Mouse (Mus musculus) CH12.LX (cell line): ENCODE data around the gene Gpat3. TPM values are rescaled to one million over a fixed set of nuclear protein-coding genes. Genes with fewer than 3 reads are reported as not detected.

ENCODE experiments used
- DNase-seq: peaks from one replicate; pipeline ENCODE4 v3.0.0-alpha.2; 2013; ENCODE audit errors: extremely low read depth
- H3K27ac ChIP-seq: 2 replicates; pipeline ENCODE4 v1.5.1; 2012; ENCODE audit warnings: low read depth, mild to moderate bottlenecking, control low read depth, moderate library complexity; ENCODE audit not compliant: insufficient read depth
- H3K27me3 ChIP-seq: replicated peaks from 2 replicates; pipeline ENCODE3; 2012; ENCODE audit warnings: inconsistent platforms
- H3K36me3 ChIP-seq, 2 experiments: replicated peaks in 1 of 2; 2 replicates each; pipeline versions ENCODE3 to v1.6.1; 2012; ENCODE audit warnings: inconsistent platforms in 1 of 2, low read length in 1 of 2, mild to moderate bottlenecking in 1 of 2, mixed read lengths in 1 of 2, moderate library complexity in 1 of 2; ENCODE audit not compliant: control insufficient read depth in 1 of 2, insufficient read depth in 1 of 2
- H3K4me1 ChIP-seq, 2 experiments: 2 replicates each; pipeline ENCODE4 v1.6.1; 2012; ENCODE audit warnings: inconsistent platforms in 1 of 2, moderate library complexity in 1 of 2; ENCODE audit not compliant: insufficient read depth in 2 of 2, control insufficient read depth in 1 of 2
- H3K4me2 ChIP-seq: 2 replicates; pipeline ENCODE4 v1.6.1; 2012; ENCODE audit warnings: low read depth, mild to moderate bottlenecking, control low read depth; ENCODE audit not compliant: poor library complexity, insufficient read depth, severe bottlenecking
- H3K4me3 ChIP-seq, 3 experiments: fragments of 150-350 bp in 1 of 3; sonication (generic) in 1 of 3; replicated peaks in 1 of 3; 2 replicates each; pipeline versions ENCODE3 to v1.5.1; 2011 to 2012; ENCODE audit warnings: low read depth in 2 of 3, low read length in 2 of 3, mild to moderate bottlenecking in 2 of 3, moderate library complexity in 2 of 3, control low read depth in 1 of 3, improper control_type of control experiment in 1 of 3, inconsistent platforms in 1 of 3, mixed read lengths in 1 of 3; ENCODE audit not compliant: poor library complexity in 1 of 3
- H3K79me2 ChIP-seq: replicated peaks from 2 replicates; pipeline ENCODE4 v1.6.1; 2012; ENCODE audit warnings: mild to moderate bottlenecking, moderate library complexity; ENCODE audit not compliant: control insufficient read depth, poor library complexity, insufficient read depth, severe bottlenecking; ENCODE audit errors: extremely low read depth
- H3K9ac ChIP-seq: 2 replicates; pipeline ENCODE4 v1.6.1; 2012; ENCODE audit warnings: low read depth, mild to moderate bottlenecking, control low read depth, moderate library complexity; ENCODE audit not compliant: insufficient read depth
- H3K9me3 ChIP-seq: replicated peaks from 2 replicates; pipeline ENCODE3; 2012; ENCODE audit warnings: low read length, inconsistent platforms, mixed read lengths
- CTCF ChIP-seq, 2 experiments: IDR thresholded peaks in 1 of 2; conservative IDR thresholded peaks in 1 of 2; 2 replicates each; pipeline ENCODE4 v1.5.1; 2011 to 2012; ENCODE audit warnings: low read depth in 2 of 2, low read length in 2 of 2, improper control_type of control experiment in 1 of 2, inconsistent platforms in 1 of 2, mild to moderate bottlenecking in 1 of 2, moderate library complexity in 1 of 2
- E2F4 ChIP-seq: IDR thresholded peaks from 2 replicates; pipeline ENCODE4 v1.6.1; 2011; ENCODE audit warnings: low read depth, low read length, improper control_type of control experiment; ENCODE audit not compliant: insufficient replicate concordance
- ELF1 ChIP-seq: IDR thresholded peaks from 2 replicates; pipeline ENCODE4 v1.6.1; 2014; ENCODE audit warnings: low read depth, mild to moderate bottlenecking, inconsistent platforms, low read length, improper control_type of control experiment
- EP300 ChIP-seq: IDR thresholded peaks from 2 replicates; pipeline ENCODE4 v1.6.1; 2011; ENCODE audit warnings: low read length, improper control_type of control experiment
- GABPA ChIP-seq: IDR thresholded peaks from 2 replicates; pipeline ENCODE4 v1.6.1; 2012; ENCODE audit warnings: low read depth, low read length, improper control_type of control experiment, inconsistent platforms; ENCODE audit not compliant: insufficient replicate concordance
- JUND ChIP-seq: conservative IDR thresholded peaks from 2 replicates; pipeline ENCODE4 v1.6.1; 2011; ENCODE audit warnings: low read depth, low read length, improper control_type of control experiment
- MEF2A ChIP-seq: IDR thresholded peaks from 2 replicates; pipeline ENCODE4 v1.6.1; 2014; ENCODE audit warnings: low read depth, mild to moderate bottlenecking, inconsistent platforms, low read length, improper control_type of control experiment, borderline replicate concordance
- MXI1 ChIP-seq: IDR thresholded peaks from 2 replicates; pipeline ENCODE4 v1.6.1; 2011; ENCODE audit warnings: mild to moderate bottlenecking, low read depth, low read length, improper control_type of control experiment
- MYC ChIP-seq: IDR thresholded peaks from 2 replicates; pipeline ENCODE4 v1.6.1; 2011; ENCODE audit warnings: low read depth, mild to moderate bottlenecking, improper control_type of control experiment, low read length
- NRF1 ChIP-seq: IDR thresholded peaks from 2 replicates; pipeline ENCODE4 v1.6.1; 2014; ENCODE audit warnings: low read depth, mild to moderate bottlenecking, inconsistent platforms, low read length, improper control_type of control experiment, moderate library complexity
- PAX5 ChIP-seq: IDR thresholded peaks from 2 replicates; pipeline ENCODE4 v1.6.1; 2012; ENCODE audit warnings: low read length, inconsistent platforms, mixed read lengths
- POLR2A ChIP-seq: IDR thresholded peaks from 2 replicates; pipeline ENCODE4 v1.6.1; 2011; ENCODE audit warnings: low read depth, mild to moderate bottlenecking, improper control_type of control experiment, low read length
- RAD21 ChIP-seq: IDR thresholded peaks from 2 replicates; pipeline ENCODE4 v1.6.1; 2011; ENCODE audit warnings: low read depth, mild to moderate bottlenecking, low read length, improper control_type of control experiment, moderate library complexity
- RCOR1 ChIP-seq: conservative IDR thresholded peaks from 2 replicates; pipeline ENCODE4 v1.6.1; 2012; ENCODE audit warnings: low read depth, mild to moderate bottlenecking, inconsistent platforms, low read length, improper control_type of control experiment
- SMC3 ChIP-seq: IDR thresholded peaks from 2 replicates; pipeline ENCODE4 v1.6.1; 2011; ENCODE audit warnings: low read depth, low read length, improper control_type of control experiment
- UBTF ChIP-seq: IDR thresholded peaks from 2 replicates; pipeline ENCODE4 v1.6.1; 2012; ENCODE audit warnings: low read depth, mild to moderate bottlenecking, inconsistent platforms, low read length, improper control_type of control experiment, moderate library complexity
- USF1 ChIP-seq: IDR thresholded peaks from 2 replicates; pipeline ENCODE4 v1.6.1; 2014; ENCODE audit warnings: low read depth, mild to moderate bottlenecking, inconsistent platforms, low read length, improper control_type of control experiment
- USF2 ChIP-seq: conservative IDR thresholded peaks from 2 replicates; pipeline ENCODE4 v1.6.1; 2011; ENCODE audit warnings: low read depth, low read length, improper control_type of control experiment
- ZC3H11A ChIP-seq: IDR thresholded peaks from 2 replicates; pipeline ENCODE4 v1.6.1; 2012; ENCODE audit warnings: low read depth, mild to moderate bottlenecking, inconsistent platforms, low read length, improper control_type of control experiment
- ZMIZ1 ChIP-seq: IDR thresholded peaks from 2 replicates; pipeline ENCODE4 v1.6.1; 2012; ENCODE audit warnings: low read depth, mild to moderate bottlenecking, inconsistent platforms, low read length, improper control_type of control experiment
- dilution Hi-C: fragments of 300-500 bp; cut with MboI; formaldehyde crosslinking; loops from 2 replicates; pipeline ENCODE4 v1.14.3; 2020; ENCODE audit warnings: low sequenced_read_pairs; ENCODE audit not compliant: extremely low pct_unique_long_range_greater_than_20kb, extremely low pct_ligation_motif_present
- in situ Hi-C: fragments of 300-500 bp; cut with MboI; formaldehyde crosslinking; loops from 3 replicates; pipeline ENCODE4 v1.14.3; 2019; ENCODE audit warnings: low sequenced_read_pairs, low pct_ligation_motif_present, low pct_unique_long_range_greater_than_20kb, mixed read lengths
- polyA plus RNA-seq: library from polyadenylated mRNA; unstranded; fragments of >175 nt; gene quantifications from 2 replicates; pipeline ENCODE4 v1.2.1, GENCODE M21; 2012; ENCODE audit warnings: low read depth; ENCODE audit not compliant: insufficient read length
- total RNA-seq, 2 experiments: library from RNA; depleted of rRNA; stranded (reverse); fragments of 300-350 nt in 1 of 2; fragments of >200 nt in 1 of 2; gene quantifications; 2 replicates each; pipeline ENCODE4 v1.2.3; 2012 to 2014

The Gpat3 gene
- total and polyA plus RNA-seq, 3 experiments = 0.68 to 1.5 (median 1.2) TPM

DNA sequence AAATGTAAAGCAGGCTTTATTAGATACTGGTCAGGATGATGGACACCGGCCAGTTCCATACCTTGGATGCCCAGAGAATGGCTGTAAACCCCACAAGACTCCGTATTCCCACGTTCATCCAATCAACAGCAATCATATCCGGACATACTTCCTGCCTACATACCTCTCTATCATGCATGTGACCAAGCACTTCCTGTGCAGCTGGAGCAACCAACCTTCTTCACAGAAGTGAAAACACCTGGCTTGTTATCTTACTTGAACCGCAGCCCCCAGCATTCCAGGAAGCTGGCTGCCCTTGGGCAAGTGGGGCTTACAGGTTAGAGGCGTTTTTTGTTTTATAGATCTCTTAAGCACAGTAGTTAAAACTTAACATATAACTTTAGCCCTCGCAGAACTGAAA lies 22.7 kb upstream of the Gpat3 start:
- Histone ChIP-seq H3K4me1 (peaks cover 2 to 17% of the 10 kb centered on the region in 2 experiments; a peak in 3 of 4 replicates), H3K9me3 (peaks cover 3% of the 10 kb centered on the region), H3K79me2 (peaks cover 18% of the 10 kb centered on the region), H3K9ac (no peak overlapping the region), H3K27me3 (no peaks in the 10 kb centered on the region), H3K4me2 (no peak overlapping the region), H3K27ac (no peak overlapping the region), H3K4me3 (no peak overlapping the region), H3K36me3 (peaks cover 3 to 7% of the 10 kb centered on the region in 2 experiments)
- DNase-seq = no peak
- in situ Hi-C loops = no loop called here
- dilution Hi-C loops = no loop called here
- no peak for TF ChIP-seq JUND

DNA sequence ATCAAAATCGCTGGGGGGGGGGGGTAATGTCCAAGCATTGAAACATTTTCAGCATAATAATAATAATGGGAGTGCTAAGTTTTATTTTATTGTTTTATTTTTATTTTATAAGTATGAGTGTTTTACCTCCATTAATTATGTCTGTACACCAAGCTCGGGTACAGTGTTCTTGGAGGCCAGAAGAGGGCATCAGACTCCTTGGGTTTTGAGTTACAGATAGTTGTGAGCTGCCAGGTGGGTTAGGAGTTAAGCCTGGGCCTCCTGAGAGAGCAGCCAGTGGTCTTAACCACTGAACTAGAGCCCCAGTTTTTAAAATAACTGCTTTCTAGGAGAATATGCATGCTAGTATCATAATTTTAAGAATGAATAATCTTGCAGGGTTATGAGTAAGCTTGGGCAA lies 19.5 kb upstream of the Gpat3 start:
- Histone ChIP-seq H3K4me2 (no peak overlapping the region), H3K4me1 (peaks cover 0 to 3% of the 10 kb centered on the region in 2 experiments; a peak in 1 of 4 replicates)
- TF ChIP-seq CTCF (conservative IDR thresholded peaks at IDR 0.05 in 1 of 2, IDR thresholded peaks at IDR 0.05 in 1 of 2; ENCODE audit: low read depth in 2 of 2, low read length in 2 of 2) (peak in 1 of 2 experiments; percentile 77; a peak in 3 of 4 replicates), PAX5 (no peak), ZC3H11A (peak; percentile 61), GABPA (no peak), RAD21 (peak; percentile 69), SMC3 (peak; percentile 82), EP300 (no peak), USF1 (no peak)
- TF ChIP-seq, all 38 proteins: peak for 4
- dilution Hi-C loops (no loop called here), in situ Hi-C loops (no loop called here)
- Histone ChIP-seq H3K27me3 (no peaks in the 10 kb centered on the region), H3K36me3 (no peaks in the 10 kb centered on the region), H3K27ac (no peak overlapping the region), H3K79me2 (no peaks in the 10 kb centered on the region), H3K9me3 (peaks cover 3% of the 10 kb centered on the region), H3K9ac (no peak overlapping the region), H3K4me3 (no peak overlapping the region)
- DNase-seq = peak; percentile 53

DNA sequence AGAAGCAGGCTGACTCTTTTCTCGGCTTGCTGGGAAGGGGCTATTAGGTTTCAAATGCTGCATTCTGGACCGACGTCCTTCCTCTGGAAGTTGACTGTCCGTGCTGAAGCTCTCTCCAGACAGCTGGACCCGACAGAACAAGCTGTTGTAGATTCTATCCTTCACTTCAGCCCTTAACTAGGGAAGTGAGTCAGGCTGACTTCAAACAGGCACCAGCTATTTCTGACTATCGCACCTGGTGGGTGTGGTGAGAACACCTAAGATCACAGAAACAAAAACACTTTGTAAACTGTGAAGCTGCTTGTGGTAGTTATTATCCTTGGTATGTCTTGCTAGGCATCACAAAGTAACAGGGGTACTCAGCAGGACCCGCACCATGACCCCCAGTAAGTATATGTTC lies 19.0 kb upstream of the Gpat3 start:
- no peaks in the 10 kb centered on the region for H3K36me3 ChIP-seq
- no peaks in the 10 kb centered on the region for H3K27me3 ChIP-seq
- H3K4me3 ChIP-seq = no peak overlapping the region
- H3K4me2 ChIP-seq = no peak overlapping the region
- H3K27ac ChIP-seq = no peak overlapping the region
- H3K9ac ChIP-seq = no peak overlapping the region
- no peak for DNase-seq
- dilution Hi-C loops (no loop called here), in situ Hi-C loops (no loop called here)
- H3K4me1 ChIP-seq = peaks cover 0 to 3% of the 10 kb centered on the region in 2 experiments; a peak in 1 of 4 replicates
- TF ChIP-seq NRF1 (no peak), EP300 (no peak), MEF2A (no peak), USF1 (no peak), GABPA (no peak), ELF1 (no peak), ZMIZ1 (no peak), MXI1 (no peak), POLR2A (no peak), RCOR1 (no peak), RAD21 (no peak), USF2 (no peak), MYC (no peak), E2F4 (no peak), UBTF (no peak), JUND (no peak), CTCF (conservative IDR thresholded peaks at IDR 0.05 in 1 of 2, IDR thresholded peaks at IDR 0.05 in 1 of 2; ENCODE audit: low read depth in 2 of 2, low read length in 2 of 2) (no peak), ZC3H11A (no peak)
- peaks cover 3% of the 10 kb centered on the region for H3K9me3 ChIP-seq
- no peaks in the 10 kb centered on the region for H3K79me2 ChIP-seq
